Mouse (Mus musculus) thymus, postnatal 25 days (tissue): Measurements from ENCODE around the gene Chga.

Experiments used
- DNase-seq: peaks from one replicate; pipeline ENCODE4 v3.0.0; 2022

Chga gene

DNA sequence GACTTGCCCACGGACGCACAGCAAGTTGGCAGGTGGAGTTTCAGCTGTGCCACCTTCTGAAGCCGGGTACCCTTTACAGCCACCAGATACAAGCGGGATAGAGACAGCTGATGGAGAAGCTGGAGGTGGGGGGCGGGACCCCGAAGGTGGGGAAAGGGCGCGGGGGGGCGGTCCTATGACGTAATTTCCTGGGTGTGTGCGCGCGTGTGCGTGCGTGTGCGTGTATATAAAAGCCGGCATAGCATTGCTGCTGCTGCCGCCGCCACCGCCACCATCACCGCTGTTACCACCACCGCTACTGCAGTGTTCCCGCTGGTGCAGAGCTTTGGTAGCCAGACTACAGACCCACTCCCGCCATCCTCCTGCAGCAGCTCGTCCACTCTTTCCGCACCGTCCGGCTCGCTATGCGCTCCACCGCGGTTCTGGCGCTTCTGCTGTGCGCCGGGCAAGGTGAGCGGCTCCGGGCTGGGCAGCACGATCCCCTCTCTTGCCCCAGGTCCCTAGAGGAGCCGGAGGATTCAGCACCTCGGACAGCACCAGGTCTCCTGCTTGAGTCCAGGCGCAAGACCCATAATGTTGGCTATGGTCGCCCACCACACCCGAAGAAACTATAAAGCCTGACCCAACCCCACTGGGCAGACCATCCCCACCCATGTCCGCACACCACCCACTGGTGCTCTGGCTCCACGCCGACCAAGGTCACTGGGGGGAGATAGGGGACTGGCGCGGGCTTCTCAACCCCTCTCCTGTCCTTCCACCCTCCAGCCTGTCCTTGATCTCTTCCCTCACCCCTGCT, at the start of gene Chga:
Gene Chga (plus strand): TSS at position 249 of the 796 bp plus-strand sequence.
- peak; percentile 60 for DNase-seq

DNA sequence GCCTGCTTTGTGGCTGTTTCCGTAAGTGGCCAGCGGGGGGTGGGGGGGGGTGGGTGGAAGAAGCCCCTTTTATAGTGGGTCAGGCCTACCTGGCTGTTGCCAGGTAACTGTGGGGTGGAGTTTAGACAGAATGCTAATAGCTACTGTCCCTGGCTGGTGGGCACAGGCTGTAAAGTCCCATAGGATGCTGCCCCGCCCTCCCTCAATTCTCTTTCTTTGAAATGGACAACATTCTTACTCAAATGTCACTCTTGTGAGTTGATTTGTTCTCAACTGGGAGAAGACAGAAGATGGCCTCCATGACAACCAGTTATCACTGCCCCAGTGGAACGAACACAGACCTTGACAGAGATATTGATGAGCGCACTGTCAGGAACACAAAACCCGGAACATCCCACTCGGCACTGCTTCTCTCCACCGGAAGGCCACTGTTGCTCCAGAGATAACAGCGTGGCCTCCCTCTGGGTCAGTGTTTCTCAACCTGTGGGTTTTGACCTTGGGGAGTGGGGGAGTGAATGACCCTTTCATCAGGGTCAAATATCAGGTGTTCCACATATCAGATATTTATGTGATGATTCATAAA, 49.5 kb upstream of the Chga start:
- no peak for DNase-seq

DNA sequence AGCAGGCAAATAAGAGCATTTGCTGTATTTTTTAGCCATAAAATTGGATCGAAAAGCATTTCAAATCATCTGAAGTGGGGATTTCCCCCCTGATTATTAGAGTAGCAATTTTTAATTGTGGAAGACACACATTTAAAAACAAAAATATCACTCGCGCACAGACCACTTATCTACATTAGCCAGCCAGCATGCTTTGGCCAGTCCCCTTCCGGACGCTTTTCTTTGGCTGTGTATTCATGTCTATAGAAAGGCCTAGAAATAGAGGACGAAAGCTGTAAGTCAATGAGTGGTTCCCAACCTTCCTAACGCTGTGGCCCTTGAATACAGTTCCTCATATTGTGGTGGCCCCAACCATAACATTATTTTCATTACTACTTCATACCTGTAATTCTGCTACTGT, 48.8 kb upstream of the Chga start:
- no peak for DNase-seq

DNA sequence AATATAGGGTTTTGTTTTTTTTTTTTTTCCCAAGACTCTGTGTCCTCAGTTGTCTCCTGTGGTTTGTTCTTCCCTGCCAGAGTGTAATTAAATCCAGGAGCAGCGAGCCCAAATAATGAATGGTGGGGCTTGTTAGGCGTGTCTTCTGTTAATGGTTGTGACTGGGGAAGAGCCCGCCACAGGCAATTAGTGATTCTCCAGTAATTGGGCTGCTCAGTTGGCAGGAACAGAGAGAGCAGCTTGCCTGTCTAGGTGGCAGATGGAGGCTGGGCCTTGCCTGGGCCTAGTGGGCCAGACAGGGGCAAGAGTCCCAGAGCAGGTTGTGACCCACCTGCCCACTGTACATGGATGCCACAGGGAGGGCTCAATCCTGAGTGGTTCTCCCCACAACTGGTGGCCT, 43.4 kb upstream of the Chga start:
- no peak for DNase-seq

DNA sequence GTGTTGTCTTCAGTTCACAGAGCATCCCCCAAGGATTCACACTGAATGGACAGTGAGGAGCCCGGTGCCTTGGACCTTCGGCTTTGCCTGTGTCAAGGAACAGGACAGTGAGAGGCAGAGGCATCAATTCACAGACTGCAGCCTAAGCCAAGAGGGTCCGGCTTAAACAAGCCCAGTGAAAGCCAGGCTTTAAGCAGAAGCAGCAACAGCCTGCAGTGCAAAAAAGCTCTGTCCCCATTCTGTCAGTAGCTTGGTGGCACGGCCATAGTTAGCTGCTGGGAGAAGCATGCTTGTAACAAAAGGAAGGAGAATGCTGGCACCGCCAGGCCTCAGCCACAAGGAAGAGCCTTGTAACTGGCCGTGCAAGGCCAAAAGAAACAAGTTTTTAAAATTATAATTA, 40.6 kb upstream of the Chga start:
- no peak for DNase-seq

DNA sequence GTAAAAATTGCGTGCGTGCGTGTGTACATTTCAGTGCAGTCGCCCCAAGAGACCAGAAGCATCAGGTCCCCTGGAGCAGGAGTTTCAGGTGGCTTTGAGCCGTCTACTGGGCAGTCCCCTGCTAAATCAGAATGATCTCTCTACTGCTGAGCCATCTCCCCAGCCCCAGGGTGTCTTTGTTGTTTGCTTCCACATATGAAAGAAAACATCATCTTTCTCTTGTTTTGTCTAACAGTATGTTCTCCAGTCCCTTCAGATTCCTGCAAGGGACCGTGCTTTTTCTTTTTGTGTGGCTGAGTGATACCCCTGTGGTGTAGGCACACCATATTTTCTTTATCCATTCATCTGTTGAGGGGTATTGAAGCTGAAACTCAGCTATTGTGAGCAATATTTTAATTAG, 40.0 kb upstream of the Chga start:
- no peak for DNase-seq

DNA sequence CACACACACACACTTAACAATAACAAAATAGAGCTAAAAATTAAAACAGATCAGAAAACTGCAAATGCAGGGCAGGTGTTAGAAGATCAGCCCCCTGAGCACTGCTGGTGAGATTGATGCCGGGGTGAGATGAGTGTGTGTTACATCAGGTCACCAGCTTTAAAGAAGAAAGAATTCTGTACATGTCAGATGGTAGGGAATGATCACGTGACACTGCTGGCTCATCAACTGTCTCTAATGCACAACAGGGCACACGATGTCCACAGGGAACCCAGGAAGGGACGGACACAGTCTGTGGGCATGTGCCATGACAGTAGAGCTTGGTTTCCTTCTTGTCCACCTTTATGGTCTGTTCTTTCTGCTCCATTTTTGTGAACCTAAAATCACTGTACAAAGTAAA, 38.6 kb upstream of the Chga start:
- no peak for DNase-seq

GRCm38 (mm10) chr12:102517647-102518046, 37.1 kb upstream of the Chga start:
- DNase-seq, result no peak

GRCm38 (mm10) chr12:102519929-102520720, 34.6 kb upstream of the Chga start:
- DNase-seq, result no peak

GRCm38 (mm10) chr12:102521777-102522319, 32.9 kb upstream of the Chga start:
- no peak for DNase-seq

GRCm38 (mm10) chr12:102524216-102524615, 30.6 kb upstream of the Chga start:
- DNase-seq, result no peak

DNA sequence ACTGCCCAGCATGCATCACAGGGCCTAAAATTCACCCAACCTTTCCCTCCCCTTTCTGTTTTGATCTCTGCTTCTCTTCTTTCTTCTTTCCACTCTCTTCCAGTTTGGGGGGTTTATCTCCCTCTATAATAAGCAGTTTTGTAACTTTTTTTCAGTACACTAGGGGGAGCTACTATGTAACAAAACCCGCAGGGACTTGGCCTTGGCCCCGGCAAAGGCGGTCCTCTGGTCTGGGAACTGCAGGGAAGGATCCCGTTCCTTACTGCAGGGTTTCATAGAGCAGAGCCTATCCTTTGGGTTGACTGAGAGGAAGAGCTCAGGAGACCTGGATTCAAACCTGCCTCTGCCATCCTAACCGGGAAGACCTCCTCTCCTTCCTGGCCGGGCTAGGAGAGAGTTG, 30.0 kb upstream of the Chga start:
- DNase-seq, result no peak

GRCm38 (mm10) chr12:102527989-102528388, 26.8 kb upstream of the Chga start:
- no peak for DNase-seq

DNA sequence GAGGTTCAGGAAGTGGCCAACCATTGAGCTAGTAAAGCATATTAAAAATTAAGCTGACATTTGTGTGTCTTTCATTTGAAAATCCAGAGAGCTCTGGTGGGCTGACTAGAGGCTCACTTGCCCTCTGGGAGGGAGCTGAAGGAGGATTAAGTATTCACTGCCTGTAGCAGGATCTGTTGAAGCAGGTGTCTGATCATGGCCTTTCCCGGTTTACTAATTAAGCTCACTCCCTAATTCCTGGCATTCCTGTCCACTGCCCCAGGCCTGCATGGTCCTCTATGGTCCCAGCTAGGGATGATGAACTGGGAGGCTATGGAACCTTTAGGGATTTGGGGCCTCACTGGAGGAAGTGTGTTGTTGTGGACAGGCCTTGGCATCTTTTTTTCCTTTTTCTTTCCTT, 19.0 kb upstream of the Chga start:
- no peak for DNase-seq

DNA sequence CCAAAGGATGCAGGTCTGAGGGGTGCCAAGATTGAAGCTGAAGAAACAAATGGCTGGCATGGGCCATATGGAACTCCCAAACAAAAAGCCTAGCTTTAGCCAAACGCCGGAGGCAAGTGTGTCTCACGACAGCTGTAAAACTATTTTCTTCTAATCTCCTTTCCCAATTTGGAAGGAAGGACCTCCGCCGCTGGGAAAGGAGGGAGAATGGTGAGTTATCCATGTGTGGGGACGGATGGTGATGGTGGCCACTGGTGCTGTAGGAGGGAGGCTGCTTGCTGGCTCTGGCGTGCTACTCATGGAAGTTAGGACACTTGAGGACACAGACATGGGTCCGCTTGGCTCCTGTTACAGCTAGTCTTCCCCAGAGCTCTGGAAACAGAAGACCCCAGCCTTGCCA, 14.5 kb upstream of the Chga start:
- no peak for DNase-seq

GRCm38 (mm10) chr12:102541168-102541567, 13.6 kb upstream of the Chga start:
- no peak for DNase-seq

- no peak for DNase-seq
Measured at GRCm38 (mm10) chr12:102545122-102545521, 9.6 kb upstream of the Chga start.

GRCm38 (mm10) chr12:102550529-102550928, 4.2 kb upstream of the Chga start:
- peak; percentile 64 for DNase-seq

GRCm38 (mm10) chr12:102551186-102551585, 3.6 kb upstream of the Chga start:
- no peak for DNase-seq

- no peak for DNase-seq
Measured at GRCm38 (mm10) chr12:102552001-102552400, 2.8 kb upstream of the Chga start.

DNA sequence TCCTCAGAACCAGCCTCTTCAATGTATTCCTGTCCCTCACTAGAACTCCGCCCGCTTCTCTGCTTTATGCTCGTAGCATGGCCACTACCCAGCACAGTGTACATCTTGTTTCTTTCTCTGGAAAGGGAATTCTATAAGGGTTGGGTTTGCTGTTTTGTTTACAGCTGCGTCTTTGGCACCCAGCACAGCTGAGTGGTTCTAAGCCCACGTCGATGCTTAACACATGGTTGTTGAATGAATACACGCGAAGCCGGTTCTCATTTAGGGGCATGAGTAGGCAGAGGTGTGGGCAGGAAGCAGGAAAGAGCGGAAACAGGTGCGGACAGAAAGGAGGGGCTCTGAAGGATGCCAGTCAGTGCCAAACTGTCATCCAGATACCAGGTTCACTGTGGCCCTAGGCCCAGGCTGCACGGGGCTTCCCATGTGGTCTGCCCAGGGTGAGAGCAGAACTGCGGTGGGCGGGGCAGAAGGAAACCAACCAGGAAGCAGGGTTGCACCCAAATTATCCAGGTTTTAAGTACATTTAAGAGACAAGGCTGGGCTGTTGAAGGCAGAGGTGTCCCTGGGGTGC, 979 bp upstream of the Chga start:
- DNase-seq, result no peak

- DNase-seq, result no peak
Measured at GRCm38 (mm10) chr12:102555850-102556249, 1.1 kb downstream of the Chga start.

- no peak for DNase-seq
Measured at GRCm38 (mm10) chr12:102557372-102557771, 2.6 kb downstream of the Chga start.
